Mouse (Mus musculus) right cerebral cortex, postnatal 36 days (tissue): ENCODE results near the gene Hba-x.
A peak's percentile ranks its signal among the peaks of the same experiment; 100 is the strongest.

Experiments
- DNase-seq, 2 experiments: peaks; one replicate each; pipeline ENCODE4 v3.0.0; 2022; ENCODE audit warnings: low spot score in 2 of 2, mixed read lengths in 1 of 2

The Hba-x gene

DNA sequence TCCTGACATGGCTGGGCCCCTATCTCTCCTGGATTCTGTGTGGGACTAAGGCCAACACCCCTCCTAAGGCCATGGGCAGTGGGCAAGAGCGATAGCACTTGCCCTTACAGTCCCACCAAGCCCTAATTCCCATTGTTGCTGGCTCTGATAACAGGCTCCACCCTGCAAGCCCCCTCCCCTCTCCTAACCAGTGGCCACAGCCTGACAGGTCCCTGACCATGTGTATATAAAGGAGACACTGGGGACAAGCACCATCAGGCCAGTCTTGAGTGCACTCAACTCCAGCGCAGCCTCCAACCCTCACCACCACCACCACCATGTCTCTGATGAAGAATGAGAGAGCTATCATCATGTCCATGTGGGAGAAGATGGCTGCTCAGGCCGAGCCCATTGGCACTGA lies at the start of gene Hba-x:
TSS of gene Hba-x (plus strand) at position 54 of the 400 bp plus-strand sequence.
- no peak for DNase-seq

DNA sequence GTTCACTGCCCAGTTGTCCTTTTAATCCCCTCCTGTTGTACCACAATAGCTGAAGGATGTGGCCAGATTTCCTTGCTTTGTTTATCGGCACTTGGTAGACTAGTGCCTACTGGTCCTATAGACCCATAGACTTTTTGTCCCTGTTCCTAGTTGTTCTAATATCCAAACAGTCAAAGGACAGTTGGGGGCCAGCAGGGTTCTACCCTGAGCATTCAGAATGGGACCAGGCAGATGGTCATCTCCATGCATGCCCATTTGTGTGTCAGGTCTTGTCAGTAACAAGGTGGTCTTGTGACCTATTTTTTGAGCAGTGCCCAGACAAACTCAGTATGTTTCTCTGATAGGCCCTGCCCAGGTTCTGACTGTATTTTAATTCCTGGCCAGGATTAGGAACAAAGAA lies 49.2 kb upstream of the Hba-x start:
- DNase-seq: no peak

DNA sequence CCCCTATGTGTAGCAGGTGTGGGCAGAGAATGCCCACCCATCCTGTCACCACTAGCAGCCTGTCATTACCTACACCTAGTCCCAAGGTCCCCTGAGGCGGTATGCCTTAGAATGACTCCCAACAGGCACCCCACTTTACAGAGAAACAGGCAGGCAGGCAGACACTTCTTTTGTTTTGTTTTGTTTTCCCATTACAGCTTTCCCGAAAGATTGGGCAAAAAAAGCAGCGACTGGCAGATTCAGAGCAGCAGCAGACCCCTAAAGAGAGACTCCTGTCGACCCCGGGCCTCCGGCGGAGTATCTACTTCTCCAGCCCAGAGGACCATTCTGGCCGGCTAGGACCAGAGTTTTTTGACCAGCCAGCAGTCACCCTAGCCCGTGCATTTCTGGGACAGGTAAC lies 48.6 kb upstream of the Hba-x start:
- no peak for DNase-seq

- DNase-seq: no peak
Observed at GRCm38 (mm10) chr11:32228292-32228845, 47.8 kb upstream of the Hba-x start.

DNA sequence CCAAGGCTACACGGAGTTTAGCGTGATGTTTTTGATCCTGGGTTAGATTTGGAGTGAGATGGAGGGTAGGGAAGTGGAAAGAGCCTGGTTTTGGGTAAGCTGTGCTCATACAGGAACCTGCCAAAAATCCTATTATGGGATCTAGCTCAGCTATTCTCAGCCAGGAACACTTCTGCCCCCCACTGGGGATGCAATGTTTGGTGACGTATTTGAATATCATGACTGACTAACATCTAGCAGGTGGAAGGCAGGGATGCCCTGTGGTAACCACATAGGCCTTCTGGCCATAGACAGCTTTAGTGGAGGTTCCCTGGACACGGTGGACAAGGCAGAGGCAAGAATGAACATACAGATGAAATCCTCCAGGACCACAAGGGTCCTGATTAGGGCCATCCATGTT lies 46.0 kb upstream of the Hba-x start:
- DNase-seq: no peak

DNA sequence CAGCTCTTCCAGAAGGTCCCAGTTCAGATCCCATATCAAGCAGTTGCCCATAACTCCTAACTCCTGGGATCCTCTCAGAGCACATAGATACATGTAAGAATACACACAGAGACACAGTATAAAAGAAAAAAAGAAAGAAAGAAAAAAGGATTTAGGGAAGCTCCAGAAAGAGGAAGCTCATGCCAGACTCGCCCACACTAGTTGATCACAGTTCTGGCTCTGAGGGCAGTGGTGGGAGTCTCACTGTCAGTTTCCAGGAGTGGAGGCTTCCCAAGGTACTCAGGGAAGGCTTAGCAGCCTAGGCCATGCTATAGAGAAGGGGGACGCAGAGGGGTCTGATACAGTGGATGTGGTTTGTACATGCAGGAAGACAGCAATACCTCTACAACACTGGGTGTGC lies 45.1 kb upstream of the Hba-x start:
- DNase-seq: no peak

DNA sequence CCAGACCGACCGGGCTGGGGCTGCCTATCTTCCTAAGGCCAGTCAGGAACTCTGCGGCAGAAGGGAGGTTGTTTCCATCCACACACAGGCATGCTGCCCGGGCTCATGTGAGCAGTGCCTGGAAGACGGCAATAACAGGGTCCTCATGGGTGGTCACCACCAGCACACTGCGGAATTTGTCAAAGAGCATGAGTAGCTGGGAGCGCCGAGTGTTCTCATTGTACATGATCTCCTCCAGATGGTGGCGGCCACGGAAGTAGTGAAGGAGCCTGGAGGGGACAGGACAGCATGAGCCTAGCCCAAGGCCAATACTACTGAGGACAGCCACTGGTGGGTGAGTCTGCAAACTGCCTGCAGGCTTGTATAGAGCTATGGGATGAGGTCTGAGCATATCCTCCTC lies 43.4 kb upstream of the Hba-x start:
- DNase-seq: no peak

DNA sequence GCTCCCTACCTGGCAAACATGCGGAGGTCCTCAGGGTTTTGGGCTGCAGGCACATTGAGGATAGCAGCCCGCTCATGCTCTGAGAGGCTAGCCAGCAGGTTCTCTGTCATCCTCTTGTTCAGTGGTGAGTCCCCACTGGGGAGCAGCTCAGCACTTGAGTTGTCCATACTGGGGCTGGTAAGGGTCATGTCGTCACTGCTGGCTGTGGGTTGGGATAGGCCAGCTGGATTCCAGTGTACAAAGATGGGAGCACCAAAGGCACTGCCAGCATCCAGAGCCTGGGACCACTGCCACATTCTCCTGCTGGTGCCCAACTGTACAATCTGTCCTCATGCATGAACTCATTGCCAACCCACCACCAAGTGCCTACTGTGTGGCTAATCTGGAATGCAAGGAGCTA lies 42.3 kb upstream of the Hba-x start:
- no peak for DNase-seq

DNA sequence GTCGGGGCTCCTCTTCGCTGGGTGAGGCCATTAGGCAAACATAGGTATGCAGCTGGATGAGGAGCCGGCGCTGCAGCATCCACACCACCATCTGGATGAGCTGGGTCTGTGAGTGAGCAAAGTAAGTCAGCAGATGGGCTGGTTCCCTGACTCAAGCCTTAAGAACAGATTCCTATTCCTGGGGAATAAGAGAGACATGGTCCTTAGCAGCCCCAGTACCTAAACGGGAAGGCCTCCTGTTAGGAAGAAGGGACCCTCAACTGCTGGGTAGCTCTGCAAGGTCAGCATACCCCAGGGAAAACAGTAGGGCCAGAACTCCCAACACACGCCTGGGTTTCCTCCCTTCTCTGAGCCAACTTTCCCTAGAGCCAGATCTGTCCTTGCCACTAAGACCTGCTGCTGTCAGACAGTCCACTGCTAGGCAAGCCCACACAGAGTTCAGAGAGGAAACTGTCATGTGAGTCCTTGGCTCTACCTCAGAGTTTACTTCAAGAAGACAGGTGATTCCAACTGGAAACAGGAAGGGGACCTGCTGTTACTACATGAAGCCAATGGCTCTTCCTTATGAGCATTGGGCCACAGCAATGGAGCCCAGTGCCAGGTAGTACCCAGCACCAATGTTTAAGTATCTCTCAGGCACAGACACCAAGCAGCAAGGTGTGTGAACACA lies 41.2 kb upstream of the Hba-x start:
- no peak for DNase-seq

- no peak for DNase-seq
Observed at GRCm38 (mm10) chr11:32235646-32236045, 40.6 kb upstream of the Hba-x start.

DNA sequence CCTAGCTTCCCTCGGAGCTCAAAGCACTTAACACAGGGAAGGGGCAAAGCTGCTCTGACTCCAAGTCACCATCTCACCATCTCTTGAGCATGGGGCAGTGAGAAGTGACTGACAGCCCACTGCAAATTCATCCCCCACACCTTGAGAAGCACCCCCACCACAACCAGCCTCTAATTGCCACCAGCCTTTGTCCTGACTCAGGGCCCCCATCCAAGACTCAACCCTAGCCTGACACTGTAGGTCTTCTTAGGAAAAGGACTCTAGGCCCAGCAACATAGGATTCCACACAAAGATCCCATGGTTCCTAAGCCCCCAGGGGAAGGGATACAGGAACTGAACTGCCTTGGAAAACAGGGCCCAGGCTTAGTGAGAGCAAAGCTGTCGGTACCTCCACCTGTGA lies 40.1 kb upstream of the Hba-x start:
- no peak for DNase-seq

GRCm38 (mm10) chr11:32236712-32237410 lies 39.3 kb upstream of the Hba-x start:
- DNase-seq: no peak

- DNase-seq: no peak
Observed at GRCm38 (mm10) chr11:32237411-32237795, 38.8 kb upstream of the Hba-x start.

DNA sequence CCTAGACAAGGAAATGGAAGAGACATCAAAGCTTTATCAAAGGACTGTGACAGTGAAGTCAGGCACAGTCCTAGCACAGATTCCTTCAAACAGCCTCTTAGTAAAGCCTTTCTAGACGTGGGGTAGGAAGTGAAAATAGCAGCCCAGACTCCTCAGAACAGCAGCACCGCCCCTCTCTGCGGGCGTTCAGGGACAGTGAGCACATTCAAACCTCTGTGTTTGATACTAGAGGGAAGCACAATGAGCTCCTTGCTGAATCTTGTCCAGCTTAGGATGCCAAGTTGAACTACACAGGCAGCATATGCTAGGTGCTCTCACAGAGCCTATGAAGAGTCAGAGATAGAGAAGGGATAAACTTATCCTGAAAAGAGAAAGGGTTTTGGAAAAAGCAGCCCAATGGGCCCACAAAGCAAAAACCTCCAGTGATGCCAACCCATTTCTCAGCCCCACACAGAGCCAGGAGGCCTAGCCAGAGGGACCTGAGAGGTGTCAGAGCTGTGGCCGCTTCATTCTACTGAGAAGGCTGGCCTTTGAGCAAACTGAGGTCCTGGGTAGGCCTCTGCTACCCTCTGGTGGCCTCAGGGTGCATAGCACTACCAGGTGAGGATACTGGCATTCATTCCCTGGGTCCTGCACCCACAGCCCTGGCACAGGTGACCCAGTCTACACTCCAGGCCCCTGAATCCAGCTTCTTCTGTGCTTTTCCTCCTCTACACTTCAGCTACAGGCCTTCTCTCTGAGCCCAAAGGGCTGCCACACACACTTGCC lies 37.9 kb upstream of the Hba-x start:
- peak in 1 of 2 experiments; percentile 70 for DNase-seq

DNA sequence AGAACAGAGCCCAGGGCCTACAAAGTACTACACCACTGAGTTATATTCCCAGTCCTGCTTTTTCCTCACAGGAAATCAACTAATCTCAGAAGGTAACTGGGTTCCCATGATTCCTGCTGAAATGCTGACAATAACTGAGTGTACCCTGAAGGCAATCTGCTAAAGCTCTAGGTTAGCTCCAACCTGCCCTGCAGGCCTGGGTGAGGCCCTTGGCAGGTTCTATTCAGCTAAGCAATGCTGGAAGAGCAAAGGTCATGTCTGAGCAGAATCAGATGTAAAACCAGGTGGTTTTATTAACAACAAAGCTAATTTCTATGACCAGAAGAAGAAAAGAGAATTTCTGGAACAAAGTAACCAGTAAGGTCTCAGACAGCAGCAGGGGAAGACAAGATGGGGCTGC lies 34.8 kb upstream of the Hba-x start:
- DNase-seq: no peak

DNA sequence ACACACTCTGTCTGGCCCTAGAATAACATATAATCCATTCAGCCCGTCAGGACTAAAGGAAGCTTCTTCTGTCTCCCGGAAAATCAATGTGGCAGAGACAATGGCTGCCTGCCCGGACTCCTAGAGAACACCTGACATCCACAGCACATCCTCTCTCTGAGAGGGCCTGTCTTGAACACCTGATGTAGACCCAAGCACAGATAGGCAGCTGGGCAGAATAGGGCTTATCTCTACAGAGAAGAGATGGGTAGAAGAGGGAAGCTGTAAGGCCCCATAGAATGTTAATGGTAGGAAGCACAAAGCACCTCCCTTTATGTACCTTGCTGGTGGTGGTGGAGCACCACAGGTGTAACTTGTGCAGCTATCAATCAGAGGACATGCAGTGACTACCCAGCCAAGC lies 34.0 kb upstream of the Hba-x start:
- DNase-seq: no peak

GRCm38 (mm10) chr11:32243205-32243955 lies 32.8 kb upstream of the Hba-x start:
- DNase-seq: no peak

GRCm38 (mm10) chr11:32244064-32244463 lies 32.1 kb upstream of the Hba-x start:
- DNase-seq: no peak

- no peak for DNase-seq
Observed at GRCm38 (mm10) chr11:32244617-32245016, 31.6 kb upstream of the Hba-x start.

DNA sequence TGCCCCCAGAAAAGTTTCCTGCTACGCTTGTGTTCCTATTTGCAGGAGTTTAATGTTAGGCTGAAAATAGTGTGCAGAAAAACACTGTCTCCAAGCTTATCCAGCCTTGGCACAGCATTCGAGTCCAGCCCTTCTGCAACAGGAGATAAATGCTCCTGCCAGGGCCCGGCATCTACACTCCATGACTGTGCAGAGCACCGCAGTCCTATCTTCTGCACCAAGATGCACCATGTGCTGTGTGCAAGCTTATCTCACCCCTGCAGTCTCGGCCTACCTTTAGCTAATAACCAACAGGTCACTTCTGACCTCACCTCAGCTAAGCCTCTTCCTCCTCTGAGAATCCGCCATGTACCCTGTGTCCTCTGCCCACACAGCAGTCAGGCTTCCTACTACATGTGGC lies 30.6 kb upstream of the Hba-x start:
- no peak for DNase-seq

- DNase-seq: no peak
Observed at GRCm38 (mm10) chr11:32247068-32247467, 29.1 kb upstream of the Hba-x start.

DNA sequence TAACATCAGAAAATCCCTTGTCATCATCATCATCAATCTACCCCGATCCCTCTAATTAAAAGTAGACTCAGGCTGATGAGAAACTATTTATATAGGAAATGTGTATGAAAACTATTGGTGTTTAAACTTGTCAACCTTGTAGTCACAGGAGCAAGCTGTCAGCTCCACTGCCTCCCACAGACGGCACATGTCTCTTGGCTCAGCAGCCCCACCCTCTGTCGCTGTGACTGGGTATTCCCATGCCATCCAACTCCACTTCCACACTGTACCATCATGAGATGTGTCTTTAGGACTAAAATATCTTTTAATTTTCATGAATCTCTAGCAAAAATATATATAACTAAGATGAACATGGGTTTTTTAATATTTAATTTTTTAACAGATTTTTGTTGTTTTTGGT lies 27.9 kb upstream of the Hba-x start:
- DNase-seq: no peak
